Mouse (Mus musculus) gastrocnemius, adult 2 months (tissue): ENCODE data around the gene 9930104L06Rik. TPM values are rescaled to one million over a fixed set of nuclear protein-coding genes. Genes with fewer than 3 reads are reported as not detected.

ENCODE experiments used
- DNase-seq: peaks from one replicate; pipeline ENCODE4 v3.0.0; 2022
- H3K27ac ChIP-seq: fragments of 200-600 bp; 2 replicates; pipeline ENCODE4 v1.8.1; 2022; ENCODE audit warnings: mild to moderate bottlenecking
- H3K4me3 ChIP-seq: fragments of 200-600 bp; 2 replicates; pipeline ENCODE4 v1.8.1; 2022; ENCODE audit warnings: mild to moderate bottlenecking, moderate library complexity
- CTCF ChIP-seq: fragments of 200-600 bp; IDR thresholded peaks from 2 replicates; pipeline ENCODE4 v1.8.1; 2022; ENCODE audit warnings: antibody characterized with exemption, mild to moderate bottlenecking, moderate library complexity
- intact Hi-C: fragments of 180-260 bp; cut with DNase I; formaldehyde crosslinking; loops from one replicate; pipeline ENCODE4 v1.15.1; 2025
- total RNA-seq, 2 experiments: library from RNA; stranded (reverse); gene quantifications; 2 replicates each; pipeline ENCODE4 v1.2.3; 2021

The 9930104L06Rik gene
- total RNA-seq, 2 experiments from 2014 or later: 8.6 to 9.4 TPM

- intact Hi-C loops: loop anchor here (1.0 kb wide), 2 partner anchors 116 to 156 kb away; no protein-coding TSS in a partner anchor
These were observed 6.2 kb downstream of the 9930104L06Rik start for GRCm38 (mm10) chr4:124943022-124943421.

GRCm38 (mm10) chr4:124943781-124944180, 6.9 kb downstream of the 9930104L06Rik start:
- no peak overlapping the region for H3K4me3 ChIP-seq
- TF ChIP-seq CTCF: no peak
- DNase-seq: no peak
- intact Hi-C loops: loop anchor here (1.0 kb wide), 2 partner anchors 116 to 156 kb away; no protein-coding TSS in a partner anchor
- H3K27ac ChIP-seq: no peak overlapping the region

More at GRCm38 (mm10) chr4:124943022-124943421, 6.2 kb downstream of the 9930104L06Rik start:
- peak; percentile 77 for DNase-seq
- Histone ChIP-seq H3K27ac (no peak overlapping the region), H3K4me3 (no peak overlapping the region)
- peak; percentile 85 for TF ChIP-seq CTCF

GRCm38 (mm10) chr4:124944961-124945360, 8.1 kb downstream of the 9930104L06Rik start:
- no peak for DNase-seq
- H3K27ac ChIP-seq: no peak overlapping the region
- intact Hi-C loops: no loop called here
- H3K4me3 ChIP-seq: no peak overlapping the region
- TF ChIP-seq CTCF: peak; percentile 21; the same call in 1 of the 2 replicates

GRCm38 (mm10) chr4:124949488-124949887, 12.6 kb downstream of the 9930104L06Rik start:
- Histone ChIP-seq H3K4me3 (no peak overlapping the region), H3K27ac (no peak overlapping the region)
- TF ChIP-seq CTCF: no peak
- no peak for DNase-seq
- intact Hi-C loops: no loop called here

- Histone ChIP-seq H3K27ac (0 out of 2 replicates have a peak overlapping the region, but pooled peaks have one; percentile 43), H3K4me3 (peak overlapping the region; percentile 30; the same call in 1 of the 2 replicates)
- no peak for TF ChIP-seq CTCF
- DNase-seq: no peak
- intact Hi-C loops: no loop called here
These were observed 13.6 kb downstream of the 9930104L06Rik start for GRCm38 (mm10) chr4:124950181-124951035.

GRCm38 (mm10) chr4:124951036-124951433, 14.2 kb downstream of the 9930104L06Rik start:
- intact Hi-C loops: no loop called here
- no peak for DNase-seq
- H3K27ac ChIP-seq: peak overlapping the region; percentile 43; the same call in 1 of the 2 replicates
- H3K4me3 ChIP-seq: peak overlapping the region; percentile 30; the same call in 1 of the 2 replicates
- no peak for TF ChIP-seq CTCF

- no peak for DNase-seq
- H3K4me3 ChIP-seq: no peak overlapping the region
- TF ChIP-seq CTCF: no peak
- no peak overlapping the region for H3K27ac ChIP-seq
- intact Hi-C loops: no loop called here
These were observed 16.7 kb downstream of the 9930104L06Rik start for GRCm38 (mm10) chr4:124953546-124953945.

GRCm38 (mm10) chr4:124957284-124957683, 20.4 kb downstream of the 9930104L06Rik start:
- Histone ChIP-seq H3K27ac (no peak overlapping the region), H3K4me3 (no peak overlapping the region)
- DNase-seq: no peak
- no peak for TF ChIP-seq CTCF
- intact Hi-C loops: no loop called here

- Histone ChIP-seq H3K4me3 (no peak overlapping the region), H3K27ac (peak overlapping the region; percentile 8; the same call in 1 of the 2 replicates)
- peak; percentile 33 for DNase-seq
- intact Hi-C loops: no loop called here
- no peak for TF ChIP-seq CTCF
These were observed 22.2 kb downstream of the 9930104L06Rik start for GRCm38 (mm10) chr4:124959062-124959461.

- DNase-seq: no peak
- H3K4me3 ChIP-seq: no peak overlapping the region
- H3K27ac ChIP-seq: no peak overlapping the region
- intact Hi-C loops: no loop called here
- no peak for TF ChIP-seq CTCF
These were observed 24.1 kb downstream of the 9930104L06Rik start for GRCm38 (mm10) chr4:124960940-124961339.

- no peak for TF ChIP-seq CTCF
- intact Hi-C loops: no loop called here
- no peak overlapping the region for H3K4me3 ChIP-seq
- no peak for DNase-seq
- no peak overlapping the region for H3K27ac ChIP-seq
These were observed 25.7 kb downstream of the 9930104L06Rik start for GRCm38 (mm10) chr4:124962576-124962975.

GRCm38 (mm10) chr4:124964912-124965599, 28.2 kb downstream of the 9930104L06Rik start:
- no peak for TF ChIP-seq CTCF
- no peak for DNase-seq
- Histone ChIP-seq H3K4me3 (no peak overlapping the region), H3K27ac (no peak overlapping the region)
- intact Hi-C loops: no loop called here

GRCm38 (mm10) chr4:124968711-124969110, 31.9 kb downstream of the 9930104L06Rik start:
- TF ChIP-seq CTCF: no peak
- Histone ChIP-seq H3K27ac (no peak overlapping the region), H3K4me3 (no peak overlapping the region)
- intact Hi-C loops: no loop called here
- DNase-seq: no peak
